Mouse (Mus musculus) central nervous system, embryonic 11.5 days (tissue): ENCODE data around the gene Cul3. TPM values are rescaled to one million over a fixed set of nuclear protein-coding genes. Genes with fewer than 3 reads are reported as not detected.

Experiments used
- polyA plus RNA-seq: library from polyadenylated mRNA; depleted of rRNA; stranded (reverse); fragments of >200 nt; gene quantifications from 2 replicates; pipeline ENCODE4 v1.2.3, GENCODE M21; 2012; rRNA removed

Cul3 gene
- polyA plus RNA-seq, result 54.3 and 92.6 TPM in 2 replicates

DNA sequence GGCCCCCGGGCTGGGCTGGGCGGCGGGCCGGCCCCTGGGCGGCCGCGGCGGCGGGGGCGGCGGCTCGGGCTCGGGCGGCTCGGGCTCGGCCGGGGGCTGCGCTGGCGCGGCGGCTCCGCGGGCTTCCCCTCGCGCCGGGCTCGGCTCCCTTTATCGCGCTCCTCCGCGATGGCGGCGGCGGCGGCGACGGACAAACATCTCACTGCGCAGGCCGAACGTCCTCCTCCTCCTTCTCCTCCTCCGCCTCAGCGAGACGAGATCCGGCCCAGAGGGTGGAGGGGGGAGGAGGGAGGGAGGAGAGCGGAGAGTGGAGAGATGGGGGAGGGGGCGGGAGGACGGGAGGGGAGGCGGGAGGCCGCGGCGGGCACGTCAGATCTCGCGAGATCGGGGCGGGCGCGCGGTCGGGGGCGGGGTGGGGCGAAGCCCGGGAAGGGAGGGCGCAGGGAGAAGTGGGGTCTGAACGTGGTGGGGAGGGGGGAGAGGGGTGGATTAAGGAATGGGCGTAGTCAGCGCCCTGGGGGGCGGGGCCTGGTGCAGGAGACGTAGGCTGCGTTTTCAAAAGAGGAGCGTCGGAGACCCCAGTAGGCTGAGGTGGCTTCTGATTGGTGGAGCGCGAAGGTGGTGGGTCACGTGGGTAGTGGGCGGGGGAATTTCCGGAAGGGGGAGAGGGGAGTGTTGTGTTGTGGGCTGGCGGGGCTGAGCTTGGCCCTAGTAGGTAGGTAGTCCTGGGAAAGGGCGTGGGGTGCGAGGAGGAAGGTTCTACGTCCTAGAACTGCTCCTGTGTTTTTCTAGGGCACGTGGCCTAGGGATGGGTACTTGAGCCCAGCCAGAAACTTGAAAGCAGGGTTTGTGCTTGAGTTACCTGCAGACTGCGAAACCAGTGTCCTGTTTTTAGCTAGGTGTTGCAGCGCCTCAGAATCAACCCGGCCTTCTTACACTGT is at the start of gene Cul3:
TSS of gene Cul3 (minus strand) at position 45 of the 941 bp plus-strand sequence.

DNA sequence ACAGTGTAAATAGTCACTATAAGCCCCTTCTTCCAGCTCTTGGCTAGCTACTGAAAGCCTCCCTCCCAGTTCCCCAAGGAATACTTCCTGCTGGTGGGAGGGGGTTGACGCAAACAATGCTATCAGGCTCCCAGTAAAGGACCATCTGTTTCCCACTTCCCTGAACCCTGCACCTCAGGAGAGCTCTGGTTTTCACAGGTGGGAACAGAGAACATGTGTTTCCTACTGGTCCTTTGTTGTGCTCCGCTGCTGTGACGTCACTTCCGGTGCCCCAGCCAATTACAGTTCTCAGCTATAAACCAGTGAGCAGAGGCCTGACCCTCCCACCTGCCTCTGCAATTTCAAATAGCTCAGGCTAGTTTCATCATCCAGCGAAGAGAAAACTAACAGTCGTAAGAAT is 122.0 kb downstream of the Cul3 start, which contains the start of gene Fam124b:
TSS of gene Fam124b (minus strand) at position 206 of the 400 bp plus-strand sequence.

Other genes starting within 250 kb of the Cul3 start
- gene Fam124b, start 122.0 kb downstream of the Cul3 start, polyA plus RNA-seq, result 0.22 and 0.40 TPM in 2 replicates
- gene Gm45261, start 121.0 kb upstream of the Cul3 start, polyA plus RNA-seq, result not detected in 2 replicates